Mouse (Mus musculus): ENCODE measurements at regions not wholly inside any gene's neighbourhood (a gene's known extent, or its start where the extent isn't known, plus 50 kb on each side); places are given as distances from the start of the nearest gene placed in this dataset.
"Not testable (repeated sequence)": the region's sequence is repeated elsewhere in the genome, so short reads cannot be mapped to it uniquely, and the experiment has no call there.

- DNase-seq (ENCODE audit: low spot score), result not testable (repeated sequence)
Observed at GRCm38 (mm10) chrX:19341231-19342007, 139.7 kb downstream of the Tex13c3 start.

GRCm38 (mm10) chrX:19313286-19313685, 167.8 kb downstream of the Tex13c3 start:
- DNase-seq (ENCODE audit: low spot score), result no peak

GRCm38 (mm10) chrX:19311809-19312559, 169.1 kb downstream of the Tex13c3 start:
- DNase-seq (ENCODE audit: low spot score), result no peak

GRCm38 (mm10) chrX:19311377-19311776, 169.7 kb downstream of the Tex13c3 start:
- DNase-seq (ENCODE audit: low spot score), result no peak

GRCm38 (mm10) chrX:19288171-19288570, 192.9 kb downstream of the Tex13c3 start:
- DNase-seq (ENCODE audit: low spot score), result no peak

- DNase-seq (ENCODE audit: low spot score), result no peak
Observed at GRCm38 (mm10) chrX:19286431-19286830, 194.7 kb downstream of the Tex13c3 start.

GRCm38 (mm10) chrX:19285773-19286172, 195.3 kb downstream of the Tex13c3 start:
- DNase-seq (ENCODE audit: low spot score), result no peak

- DNase-seq (ENCODE audit: low spot score), result no peak
Observed at GRCm38 (mm10) chrX:19283078-19283477, 198.0 kb downstream of the Tex13c3 start.

- no peak for DNase-seq (ENCODE audit: low spot score)
Observed at GRCm38 (mm10) chrX:19264237-19264636, 216.9 kb downstream of the Tex13c3 start.

- DNase-seq (ENCODE audit: low spot score), result no peak
Observed at GRCm38 (mm10) chrX:19246777-19247619, 234.1 kb downstream of the Tex13c3 start.

- peak; percentile 9 for DNase-seq (ENCODE audit: low spot score)
Observed at GRCm38 (mm10) chrX:19237738-19238261, 243.3 kb downstream of the Tex13c3 start.

GRCm38 (mm10) chrX:19237048-19237737, 243.9 kb downstream of the Tex13c3 start:
- peak; percentile 23 for DNase-seq (ENCODE audit: low spot score)

- DNase-seq (ENCODE audit: low spot score), result no peak
Observed at GRCm38 (mm10) chrX:19235449-19235848, 245.7 kb downstream of the Tex13c3 start.

GRCm38 (mm10) chrX:19231823-19232222, 249.3 kb downstream of the Tex13c3 start:
- DNase-seq (ENCODE audit: low spot score), result no peak

GRCm38 (mm10) chrX:19223336-19223735, 257.8 kb downstream of the Tex13c3 start:
- DNase-seq (ENCODE audit: low spot score), result no peak

GRCm38 (mm10) chrX:19220785-19221496, 260.2 kb downstream of the Tex13c3 start:
- no peak for DNase-seq (ENCODE audit: low spot score)

- DNase-seq (ENCODE audit: low spot score), result no peak
Observed at GRCm38 (mm10) chrX:19219727-19220126, 261.4 kb downstream of the Tex13c3 start.

- DNase-seq (ENCODE audit: low spot score), result no peak
Observed at GRCm38 (mm10) chrX:19219301-19219700, 261.8 kb downstream of the Tex13c3 start.

- no peak for DNase-seq (ENCODE audit: low spot score)
Observed at GRCm38 (mm10) chrX:19206420-19206819, 274.7 kb downstream of the Tex13c3 start.

- no peak for DNase-seq (ENCODE audit: low spot score)
Observed at GRCm38 (mm10) chrX:19202542-19202941, 278.6 kb downstream of the Tex13c3 start.

GRCm38 (mm10) chrX:19201383-19201782, 279.7 kb downstream of the Tex13c3 start:
- DNase-seq (ENCODE audit: low spot score), result no peak

All from ovary, postnatal 10 days (tissue).